Mouse (Mus musculus) cerebellum, postnatal 10 days (tissue): Measurements from ENCODE around the gene Cox8a.

Experiments
- DNase-seq, 2 experiments: peaks; one replicate each; pipeline ENCODE4 v3.0.0; 2021; ENCODE audit warnings: mixed read lengths in 2 of 2

Gene Cox8a

GRCm38 (mm10) chr19:7217162-7217925 is at the start of gene Cox8a:
Gene Cox8a, minus strand, starts transcription at chr19:7217616.
- peak; percentile 98 for DNase-seq

DNA sequence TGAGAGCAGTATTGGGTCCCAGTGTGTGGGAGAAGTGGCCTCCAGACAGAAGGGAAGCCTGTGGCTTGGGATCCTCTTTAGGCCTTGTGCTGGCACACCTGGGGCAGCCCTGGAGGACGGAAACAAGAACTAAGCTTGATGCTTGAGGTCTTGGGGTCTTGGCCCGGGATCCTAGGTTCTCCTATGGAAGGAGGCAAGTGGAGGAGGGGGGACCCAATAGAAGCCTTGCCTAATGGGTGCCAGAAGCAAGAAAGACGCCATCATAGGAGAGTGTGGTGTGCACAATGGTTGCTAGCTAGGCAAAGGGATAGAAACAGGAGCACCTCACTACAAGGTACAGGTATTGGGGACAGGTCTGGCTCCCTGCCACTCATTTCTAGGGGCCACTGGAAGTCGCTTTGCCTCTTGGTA is 49.0 kb upstream of the Cox8a start:
- peak; percentile 57 to 72 for DNase-seq

DNA sequence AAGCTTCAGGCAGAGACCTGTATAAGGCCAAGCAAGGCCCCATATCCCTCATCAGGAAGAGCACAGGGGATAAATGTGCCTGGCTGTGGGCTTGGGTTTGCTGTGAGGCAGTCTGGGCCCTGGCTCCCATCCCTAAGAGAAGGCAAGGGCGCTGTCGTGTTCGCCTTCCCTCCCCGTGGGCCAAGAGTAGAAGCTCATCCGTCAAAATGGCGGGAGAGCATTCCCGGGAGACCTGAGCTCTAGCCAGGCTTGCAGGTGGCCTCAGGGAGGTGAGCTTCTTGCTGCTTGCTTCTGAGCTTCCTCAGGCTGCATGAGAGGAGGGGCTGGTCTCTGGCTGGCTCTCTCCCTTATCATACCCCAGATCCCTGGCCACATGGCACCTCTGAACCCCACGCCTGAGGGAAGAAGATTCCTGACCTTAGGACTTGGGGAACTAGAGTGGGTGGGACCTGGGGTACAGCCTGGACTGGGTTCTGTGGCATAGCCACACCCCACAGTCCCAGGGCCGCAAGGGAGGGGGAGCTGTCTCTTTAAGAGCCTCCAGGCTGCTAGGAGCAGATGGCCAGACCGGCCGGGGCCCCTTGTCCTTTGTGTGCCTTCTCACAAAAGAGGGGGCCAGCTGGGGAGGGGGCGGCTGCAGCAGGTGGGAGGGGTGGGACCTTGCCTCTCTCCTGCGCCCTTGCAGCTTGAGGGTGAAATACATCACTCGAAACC is 48.2 kb upstream of the Cox8a start:
- DNase-seq: peak; percentile 87 to 92

GRCm38 (mm10) chr19:7264766-7265331 is 47.4 kb upstream of the Cox8a start:
- peak; percentile 82 to 89 for DNase-seq

GRCm38 (mm10) chr19:7264088-7264765 is 46.8 kb upstream of the Cox8a start:
- DNase-seq: peak; percentile 91 to 94

DNA sequence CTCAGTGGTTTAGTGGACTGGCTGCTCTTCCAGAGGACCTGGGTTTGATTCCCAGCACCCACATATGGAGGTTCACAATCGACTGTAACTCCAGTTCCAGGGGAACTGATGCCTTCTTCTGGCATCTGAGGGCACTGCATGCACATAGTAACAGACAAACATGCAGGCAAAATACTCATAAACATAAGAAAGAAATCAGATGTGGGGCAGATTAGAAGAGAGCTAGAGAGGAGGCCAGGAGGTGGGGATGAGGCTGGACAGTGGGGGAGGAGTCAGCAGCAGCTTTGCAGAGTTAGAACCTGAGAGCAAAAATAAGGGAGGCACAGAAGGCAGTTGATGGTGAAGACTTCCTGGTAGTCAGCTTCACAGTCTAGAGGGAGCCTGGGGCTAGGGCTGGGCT is 45.2 kb upstream of the Cox8a start:
- DNase-seq: no peak

- DNase-seq: no peak
Observed at GRCm38 (mm10) chr19:7261964-7262363, 44.5 kb upstream of the Cox8a start.

DNA sequence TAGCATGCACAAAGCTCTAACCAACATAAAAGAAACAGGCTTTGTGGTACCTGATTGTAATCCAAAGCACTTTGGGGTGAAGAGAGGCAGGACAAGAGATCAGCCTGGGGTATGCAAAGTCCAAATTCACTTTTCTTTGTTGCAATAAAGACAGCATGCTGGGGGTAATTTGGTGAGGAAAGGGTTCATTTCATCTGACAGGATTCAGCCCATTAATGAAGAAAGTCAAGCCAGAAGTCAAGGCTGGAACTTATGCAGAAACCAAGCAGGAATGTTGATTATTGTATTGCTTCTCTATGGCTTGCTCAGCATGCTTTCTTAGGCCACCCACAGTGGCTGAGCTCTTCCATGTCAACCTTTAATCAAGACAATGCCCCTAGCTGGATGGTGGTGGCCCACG is 44.1 kb upstream of the Cox8a start:
- DNase-seq: no peak

- DNase-seq: peak; percentile 94 to 96
Observed at GRCm38 (mm10) chr19:7257881-7258280, 40.5 kb upstream of the Cox8a start.

DNA sequence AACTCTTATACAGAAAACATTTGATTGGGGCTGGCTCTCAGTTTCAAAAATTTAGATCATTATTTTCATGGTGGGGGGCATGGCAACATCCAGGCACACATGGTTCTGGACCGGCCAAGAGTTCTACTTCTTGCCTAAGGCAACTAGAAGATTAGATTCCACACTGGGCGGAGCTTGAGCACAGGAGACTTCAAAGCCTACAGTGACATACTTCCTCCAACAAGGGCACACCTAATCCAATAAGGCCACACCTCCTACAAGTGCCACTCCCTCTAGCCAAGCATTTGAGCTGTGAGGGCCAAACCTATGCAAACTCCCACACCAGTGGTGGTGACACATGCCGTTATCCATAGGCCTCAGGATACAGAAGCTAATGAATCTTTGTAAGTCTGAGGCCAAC is 28.6 kb upstream of the Cox8a start:
- DNase-seq: no peak

DNA sequence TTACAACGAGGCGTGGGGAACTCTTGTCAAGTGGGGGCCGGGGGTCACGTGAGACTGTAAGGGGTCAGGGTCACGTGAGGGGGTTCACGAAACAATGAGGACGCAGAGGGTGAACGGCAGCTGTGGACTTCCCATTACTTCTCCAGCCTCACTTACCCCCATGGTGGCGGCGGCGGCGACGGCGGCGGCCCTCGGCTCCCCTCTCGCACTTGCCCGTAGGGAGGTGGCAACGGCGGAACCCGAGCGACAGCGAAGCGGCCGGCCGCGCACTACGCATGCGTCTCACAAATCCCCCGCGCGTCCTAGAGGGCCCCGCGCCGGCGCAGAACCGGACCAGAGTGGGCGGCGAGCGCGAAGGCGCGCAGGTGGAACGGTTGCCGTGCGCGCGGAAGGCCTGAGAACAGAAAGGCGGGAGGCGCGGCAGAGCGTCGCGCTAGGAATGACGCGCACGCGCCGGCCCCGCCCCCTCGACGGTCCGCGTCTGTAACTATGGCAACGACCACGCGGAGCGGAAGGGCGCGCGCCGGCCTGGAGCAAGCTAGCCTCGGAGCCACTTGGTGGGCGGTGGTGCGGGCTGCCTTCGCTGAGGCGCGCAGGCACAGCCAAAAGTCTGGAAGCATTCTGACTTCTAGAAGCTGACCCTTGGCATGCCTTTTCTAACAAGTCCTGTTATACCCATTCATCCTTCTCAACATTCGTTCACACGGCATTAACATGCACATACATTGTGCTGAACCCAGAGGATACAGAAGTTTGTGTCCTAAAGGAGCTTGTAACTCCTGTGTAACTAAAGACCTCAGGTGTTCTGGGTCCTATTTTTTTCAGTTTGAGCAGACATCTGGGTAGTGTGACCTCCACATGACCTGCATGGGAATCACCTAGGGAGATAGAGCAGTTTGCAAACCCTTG is 23.6 kb upstream of the Cox8a start, which contains the start of gene Naa40:
Gene Naa40 (minus strand): TSS at position 402 of the 909 bp plus-strand sequence.
- peak; percentile 98 for DNase-seq

DNA sequence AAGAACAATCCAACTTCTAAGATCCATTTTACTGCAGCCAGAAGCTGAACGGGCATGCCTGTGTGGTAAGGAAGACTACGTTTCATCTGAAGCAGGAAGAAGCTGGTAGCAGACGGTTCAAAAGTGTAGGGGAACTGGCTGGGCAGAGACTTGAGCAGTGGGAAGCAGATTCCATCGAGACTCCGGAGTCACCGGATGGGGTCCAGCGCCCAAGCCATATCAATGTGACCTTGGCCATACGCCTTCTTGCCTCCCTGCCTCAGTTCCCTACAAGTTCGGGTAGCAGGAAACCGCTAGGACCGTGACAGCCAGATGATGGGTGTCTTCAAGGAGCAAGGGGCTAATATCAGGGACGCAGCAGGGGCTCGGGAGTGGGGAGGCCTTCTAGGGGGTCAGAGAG is 22.9 kb upstream of the Cox8a start:
- peak in 1 of 2 experiments; percentile 58 for DNase-seq

DNA sequence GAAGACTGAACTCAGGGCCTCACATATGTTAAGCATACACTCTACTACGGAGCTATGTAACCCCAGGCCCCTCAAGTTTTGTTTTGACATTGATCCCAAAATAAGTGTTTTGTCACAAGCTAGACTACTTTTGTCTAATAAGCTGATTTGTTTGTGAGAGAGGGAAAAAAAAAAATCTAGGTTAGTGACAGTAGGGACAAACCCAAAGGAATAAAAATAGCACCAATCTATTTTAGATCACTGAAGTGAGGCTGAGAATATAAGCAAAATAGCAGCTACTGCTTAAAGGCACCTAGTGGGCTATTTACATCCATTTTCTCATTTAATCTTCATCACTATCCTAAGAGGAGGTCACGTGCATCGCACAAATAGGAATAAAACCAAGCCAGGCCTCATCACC is 22.2 kb upstream of the Cox8a start:
- DNase-seq: no peak

GRCm38 (mm10) chr19:7236742-7237141 is 19.3 kb upstream of the Cox8a start:
- no peak for DNase-seq

GRCm38 (mm10) chr19:7236011-7236410 is 18.6 kb upstream of the Cox8a start:
- no peak for DNase-seq

GRCm38 (mm10) chr19:7235461-7235860 is 18.0 kb upstream of the Cox8a start:
- no peak for DNase-seq

GRCm38 (mm10) chr19:7234537-7235221 is 17.3 kb upstream of the Cox8a start:
- DNase-seq: peak; percentile 93 to 94

DNA sequence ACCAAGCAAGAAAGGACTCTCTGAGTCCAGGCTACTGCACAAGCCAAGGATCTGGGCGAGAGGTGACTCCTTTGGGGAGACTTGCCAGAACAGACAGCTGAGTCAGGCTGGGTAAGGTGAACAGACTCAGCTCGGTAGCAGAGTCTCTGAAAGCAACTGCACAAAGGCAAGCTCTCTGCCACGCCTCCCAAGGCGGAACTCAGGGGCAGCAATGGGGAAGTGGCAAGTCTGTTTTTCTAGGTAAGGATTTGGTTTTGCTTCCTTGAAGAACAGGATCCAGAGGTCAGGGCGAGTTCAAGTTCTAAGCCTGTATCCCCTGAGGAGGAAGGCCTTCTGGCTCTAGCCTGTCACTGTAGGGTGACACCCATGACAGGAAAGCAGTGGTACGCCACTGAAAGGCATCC is 9.1 kb upstream of the Cox8a start:
- no peak for DNase-seq

GRCm38 (mm10) chr19:7225096-7225690 is 7.8 kb upstream of the Cox8a start:
- no peak for DNase-seq

DNA sequence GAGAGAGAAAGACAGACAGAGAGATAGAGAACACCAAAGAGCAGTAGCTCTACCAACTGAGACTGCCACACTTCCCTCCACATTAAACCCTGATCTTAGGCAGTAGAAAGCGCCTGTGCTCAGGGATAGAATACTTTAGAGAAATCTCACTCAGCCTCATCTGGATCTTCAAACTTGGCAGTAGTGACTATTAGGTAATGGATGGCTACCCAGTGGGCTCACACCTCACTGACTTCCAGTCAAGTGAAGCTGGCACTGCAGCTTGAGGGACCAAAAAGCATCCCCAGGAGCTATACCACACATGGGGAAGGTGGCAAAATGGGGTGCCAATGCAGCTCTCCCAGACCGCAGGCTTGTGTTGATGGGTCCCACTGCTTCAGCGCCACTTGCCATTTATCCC is 6.8 kb upstream of the Cox8a start:
- no peak for DNase-seq

DNA sequence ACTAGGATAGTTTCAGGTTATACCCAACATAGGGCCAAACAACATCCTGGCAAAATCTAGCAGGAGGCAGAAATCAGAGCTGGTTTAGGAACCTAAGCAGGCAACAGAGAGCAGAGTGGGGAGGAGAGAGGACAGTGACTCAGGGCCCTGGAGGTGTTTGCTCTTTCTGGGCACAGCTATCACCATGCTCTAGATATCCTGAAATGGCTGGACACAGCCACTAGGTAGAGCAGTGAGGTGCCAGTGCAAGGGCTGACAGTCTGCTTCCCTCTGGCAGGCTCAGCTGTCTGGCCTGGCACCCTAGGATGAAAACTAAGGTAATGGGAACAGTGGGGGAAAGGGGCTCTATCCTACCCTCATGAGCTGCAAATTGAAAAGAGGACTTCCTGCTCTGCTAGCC is 6.1 kb upstream of the Cox8a start:
- DNase-seq: no peak
